Mouse (Mus musculus): ENCODE measurements at regions not wholly inside any gene's neighbourhood (a gene's known extent, or its start where the extent isn't known, plus 50 kb on each side); places are given as distances from the start of the nearest gene placed in this dataset.
"Not testable (repeated sequence)": the region's sequence is repeated elsewhere in the genome, so short reads cannot be mapped to it uniquely, and the experiment has no call there.

DNA sequence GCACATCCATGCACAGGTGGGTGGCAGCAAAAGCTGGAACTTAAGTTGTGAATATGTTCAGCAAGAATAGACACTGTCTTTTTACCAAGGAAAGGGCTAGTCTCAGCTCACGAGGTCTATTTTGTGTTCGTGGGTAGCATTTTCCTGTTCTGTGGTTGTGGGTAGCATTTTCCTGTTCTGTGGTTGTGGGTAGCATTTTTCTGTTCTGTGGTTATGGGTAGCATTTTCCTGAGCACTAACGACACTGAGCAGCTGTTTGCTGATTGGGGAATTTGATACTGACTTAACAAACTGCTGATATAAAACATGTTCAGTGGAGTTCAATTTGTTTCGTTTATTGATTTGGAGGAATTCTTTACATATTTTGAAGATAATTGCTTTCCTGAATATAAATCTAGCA is 837.8 kb upstream of the Vwc2 start:
- no peak for DNase-seq
- intact Hi-C loops (cut with DNase I), result no loop called here

DNA sequence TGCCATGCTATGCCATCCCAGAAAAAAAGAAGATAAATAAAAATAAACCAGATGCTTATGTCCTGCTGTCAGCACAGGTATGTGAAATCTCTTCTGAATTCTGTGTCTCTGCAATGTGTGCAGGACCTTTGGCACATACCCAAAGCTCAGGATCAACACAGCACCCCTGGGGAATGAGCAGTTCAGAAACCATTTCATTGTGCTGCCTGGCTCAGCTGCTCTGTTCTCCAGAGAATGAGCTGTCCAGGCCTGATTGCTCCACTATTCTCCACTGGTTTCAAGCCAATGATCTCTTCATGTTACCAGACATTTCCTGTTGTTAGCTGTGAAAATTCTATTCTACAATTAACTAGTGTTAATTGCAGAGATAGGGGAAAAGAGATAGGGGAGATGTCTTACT is 830.5 kb upstream of the Vwc2 start:
- intact Hi-C loops (cut with DNase I), result no loop called here
- DNase-seq, result peak; percentile 2

DNA sequence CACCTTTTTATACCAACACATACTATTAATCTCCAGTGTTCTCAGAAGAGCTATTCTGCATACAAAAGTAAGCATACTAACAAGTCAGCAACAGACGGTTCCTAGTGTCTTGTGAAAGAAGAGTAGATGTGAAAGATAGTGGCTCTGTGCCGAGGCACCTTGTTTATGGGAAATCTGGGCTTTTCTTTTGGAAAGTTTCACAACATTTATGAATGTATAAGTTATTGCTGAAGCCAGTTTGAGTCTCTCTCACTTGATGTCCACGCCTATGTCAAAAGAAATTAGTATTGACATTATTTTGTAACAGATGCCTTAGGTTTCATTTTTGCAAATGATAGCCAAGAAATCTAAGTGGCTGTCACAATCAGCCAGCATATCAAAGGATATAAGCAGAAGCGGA is 822.0 kb upstream of the Vwc2 start:
- intact Hi-C loops (cut with DNase I), result no loop called here
- DNase-seq, result no peak

DNA sequence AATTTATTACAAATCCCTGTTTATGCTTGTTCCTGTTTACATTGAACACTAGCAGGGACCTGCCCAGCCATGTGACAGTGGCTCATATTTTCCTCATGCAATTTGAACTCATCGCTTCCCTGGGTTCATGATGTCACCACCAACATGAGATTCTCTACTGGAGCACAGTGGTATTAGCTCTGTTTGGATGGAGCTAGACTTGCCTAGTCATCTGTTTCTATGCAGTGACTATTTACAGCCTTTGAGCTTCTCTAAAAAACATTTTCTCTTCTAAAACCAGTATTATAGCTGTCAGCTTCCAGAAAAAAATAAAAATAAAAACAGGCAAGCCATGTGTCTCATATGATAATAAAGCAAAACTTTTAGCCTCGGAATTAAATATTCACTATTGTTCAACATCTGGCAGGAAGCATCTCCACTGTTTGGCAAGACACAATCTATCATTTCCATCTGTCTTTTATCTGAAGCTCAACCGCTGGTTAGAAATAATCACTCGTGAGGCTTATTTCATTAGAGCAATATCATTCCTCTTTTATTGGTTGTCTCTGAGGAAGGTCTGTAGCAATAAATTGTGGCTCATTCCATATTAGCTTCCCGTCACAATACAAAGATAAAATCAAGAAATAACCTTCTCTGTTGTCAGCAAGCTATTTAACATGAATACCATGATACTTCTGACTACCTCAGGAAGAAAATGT is 804.9 kb upstream of the Vwc2 start:
- intact Hi-C loops (cut with DNase I), result no loop called here

DNA sequence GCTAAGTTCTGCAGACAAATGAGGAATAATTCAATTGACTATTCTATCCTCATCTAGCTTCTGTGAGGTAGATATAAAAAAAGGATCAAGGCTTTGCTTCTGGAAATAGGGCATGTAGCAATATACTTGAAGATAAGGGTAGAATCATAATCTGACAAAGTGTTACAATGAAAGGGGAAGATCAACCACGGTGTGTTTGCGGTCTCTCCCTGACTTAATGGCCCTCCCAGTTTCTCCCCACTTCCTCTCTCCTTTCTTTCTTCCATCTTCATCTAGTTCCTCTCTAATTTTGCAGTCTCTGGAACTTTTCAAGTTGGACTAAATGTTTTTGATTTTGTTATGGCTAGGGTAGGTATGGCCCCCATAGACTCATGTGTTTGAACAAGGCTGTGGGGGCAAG is 796.6 kb upstream of the Vwc2 start:
- intact Hi-C loops (cut with DNase I), result no loop called here
- no peak for DNase-seq

More for the DNA sequence above, 804.9 kb upstream of the Vwc2 start:
- no peak for DNase-seq

DNA sequence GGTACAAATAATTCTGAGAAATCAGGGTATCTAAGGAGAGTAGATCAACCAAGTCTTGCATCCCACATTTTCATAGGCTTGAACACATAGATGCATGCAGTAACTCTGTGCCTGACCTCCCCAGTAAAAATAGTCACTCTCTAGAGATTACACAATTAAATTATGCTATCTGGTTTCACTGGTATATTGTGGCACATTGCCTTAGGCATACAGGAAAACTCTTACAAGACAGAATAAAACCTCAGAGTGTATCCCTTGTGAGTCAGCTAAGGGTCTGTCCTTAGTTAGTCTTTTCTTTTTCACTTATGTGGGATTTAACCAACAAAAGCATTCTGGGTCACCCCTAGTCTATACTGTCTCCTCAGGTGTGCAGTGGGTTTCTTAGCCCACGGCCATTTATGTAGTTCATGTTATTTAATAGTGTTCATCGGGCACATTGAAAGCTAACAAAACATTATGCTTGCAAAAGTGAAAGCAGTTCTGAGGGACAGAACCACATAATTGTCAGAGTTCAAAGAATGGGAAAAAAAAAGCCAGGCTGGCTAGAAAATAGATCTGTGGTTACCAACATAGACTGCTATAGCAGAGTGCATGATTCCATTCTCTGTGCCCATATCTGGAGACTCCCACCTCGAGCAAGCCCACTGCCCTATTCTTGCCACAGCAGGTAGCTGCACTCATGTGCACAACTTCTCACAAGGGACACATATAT is 795.8 kb upstream of the Vwc2 start:
- intact Hi-C loops (cut with DNase I), result no loop called here
- no peak for DNase-seq

DNA sequence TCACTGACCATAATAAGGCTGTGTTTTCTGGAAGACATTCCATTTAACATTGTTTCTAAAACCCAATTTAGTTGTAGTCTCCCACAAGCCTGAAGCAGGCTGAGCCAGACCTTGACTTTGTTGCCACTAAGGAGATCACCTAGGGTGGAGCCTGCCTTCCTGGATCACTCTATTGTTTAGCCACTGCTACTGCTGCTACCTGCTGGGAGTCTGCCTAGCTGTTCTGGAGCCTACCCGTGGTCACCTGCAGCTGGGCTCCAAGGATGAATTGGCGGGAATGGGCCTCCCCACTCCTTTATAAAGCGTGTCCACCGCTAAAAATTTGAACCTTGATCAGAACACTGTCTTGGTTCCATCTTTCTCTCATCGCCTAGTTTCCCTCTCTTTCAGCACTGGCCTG is 783.8 kb upstream of the Vwc2 start:
- intact Hi-C loops (cut with DNase I); DNase-seq: not testable (repeated sequence)

DNA sequence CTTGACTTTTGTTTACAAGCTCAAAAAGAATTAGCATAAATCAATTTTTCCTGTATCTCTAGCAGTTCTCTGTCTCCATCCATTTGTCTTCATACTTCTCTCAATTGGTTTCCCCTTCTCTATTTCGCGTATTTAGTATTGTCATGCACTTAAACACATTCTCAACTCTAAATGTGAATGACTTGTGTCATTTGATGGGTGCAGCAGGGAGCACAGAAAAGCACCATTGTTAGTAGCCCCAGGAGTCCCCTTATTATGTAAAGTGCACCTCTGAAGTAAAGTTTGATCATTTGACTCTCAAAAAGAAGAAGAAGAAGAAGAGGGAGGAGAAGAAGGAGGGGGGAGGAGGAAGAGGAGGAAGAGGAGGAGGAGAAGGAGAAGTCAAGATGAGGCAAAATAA is 776.2 kb upstream of the Vwc2 start:
- no peak for DNase-seq
- intact Hi-C loops (cut with DNase I), result no loop called here

DNA sequence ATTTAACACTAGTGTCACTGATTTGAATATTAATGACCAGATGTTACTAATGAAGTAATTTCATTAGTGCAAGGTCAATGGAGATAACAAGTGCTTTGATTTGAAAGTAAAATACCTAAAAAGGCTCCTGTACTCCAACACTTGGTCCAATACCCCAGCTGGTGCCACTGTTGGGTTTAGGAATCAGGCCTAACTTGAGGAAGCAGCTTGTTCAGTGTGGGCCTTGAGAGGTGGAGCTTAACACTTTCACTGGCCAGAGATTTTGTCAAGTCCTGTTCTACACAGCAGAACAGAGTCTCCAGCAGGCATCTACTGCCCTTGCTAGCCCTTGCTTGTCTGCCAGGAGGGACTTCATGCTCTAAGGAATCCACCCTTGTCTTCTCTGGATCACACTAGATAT is 741.7 kb upstream of the Vwc2 start:
- intact Hi-C loops (cut with DNase I), result no loop called here
- no peak for DNase-seq
